In the genomic region with DNA sequence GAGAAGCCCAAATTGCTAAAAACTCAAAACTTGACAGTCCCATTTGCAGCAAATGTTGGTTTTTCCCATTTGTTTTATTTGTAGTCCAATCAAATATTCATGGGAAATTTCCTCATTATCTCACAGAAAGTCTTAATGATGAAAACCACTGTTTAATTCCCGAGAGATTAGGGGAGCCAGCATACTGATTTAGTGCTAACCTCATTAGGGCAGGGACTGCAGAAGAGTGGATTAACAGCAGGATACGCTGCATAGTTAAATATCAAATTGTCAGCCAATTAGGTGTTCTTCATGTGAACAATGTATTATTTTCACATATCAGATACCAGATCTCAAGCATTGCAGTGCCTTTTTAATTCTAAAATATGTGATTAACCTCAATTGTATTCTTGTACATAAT, we compare ENCODE assay signal across 17 mouse cellular contexts.
"Had no signal": no experiment of that assay in that cellular context is flagged by ENCODE, and none has a peak within 500 bp of the region (broad histone marks: within the 10 kb centered on the region; RNA-seq: fewer than 3 reads in every experiment).

No protein-coding gene starts in this region.

- ATAC-seq: liver, postnatal 0 days had no signal

- H3K4me3 ChIP-seq: layer of hippocampus, adult 2 months; limb, embryonic 12.5 days; liver, embryonic 13.5 days; lung, embryonic 15.5 days; megakaryocyte, embryonic 14.5 days; neural tube, embryonic 12.5 days had no signal

- H3K9me3 ChIP-seq: limb, embryonic 12.5 days; liver, embryonic 13.5 days; lung, embryonic 15.5 days; megakaryocyte, embryonic 14.5 days; neural tube, embryonic 12.5 days had no signal

- DNase-seq: kidney, adult 18-20 months; kidney, postnatal 10 days; kidney, postnatal 4 days; liver; liver, embryonic 13.5 days; liver, postnatal 0 days; lung, postnatal 14 days; right cerebral cortex, adult 18-20 months; right cerebral cortex, postnatal 25 days; thymus, adult 18-20 months; thymus, postnatal 14 days had no signal

- H3K4me1 ChIP-seq: limb, embryonic 12.5 days; liver, embryonic 13.5 days; lung, embryonic 15.5 days; megakaryocyte, embryonic 14.5 days; neural tube, embryonic 12.5 days had no signal

- H3K27me3 ChIP-seq: limb, embryonic 12.5 days; liver, embryonic 13.5 days; lung, embryonic 15.5 days; megakaryocyte, embryonic 14.5 days; neural tube, embryonic 12.5 days had no signal

- H3K4me2 ChIP-seq: limb, embryonic 12.5 days; liver, embryonic 13.5 days; lung, embryonic 15.5 days; neural tube, embryonic 12.5 days had no signal

- H3K9ac ChIP-seq: limb, embryonic 12.5 days; liver, embryonic 13.5 days; liver, postnatal 0 days; lung, embryonic 15.5 days; neural tube, embryonic 12.5 days had no signal

- H3K27ac ChIP-seq: layer of hippocampus, adult 2 months; limb, embryonic 12.5 days; liver, embryonic 13.5 days; lung, embryonic 15.5 days; macrophage; neural tube, embryonic 12.5 days had no signal

- H3K36me3 ChIP-seq: limb, embryonic 12.5 days; liver, embryonic 13.5 days; lung, embryonic 15.5 days; neural tube, embryonic 12.5 days had no signal
